Mouse (Mus musculus): ENCODE measurements around the gene Eif4a1.

GRCm38 (mm10) chr11:69695046-69695360 is 22.8 kb upstream of the Eif4a1 start:
- TF ChIP-seq CTCF (IDR thresholded peaks at IDR 0.05; ENCODE audit: borderline replicate concordance, insufficient read depth, low read depth, low read length): no peak
- no peak for TF ChIP-seq POLR2A (IDR thresholded peaks at IDR 0.05; ENCODE audit: borderline replicate concordance, insufficient read depth, low read length)
